Mouse (Mus musculus) brown adipose tissue, adult 24 weeks (tissue): Measurements from ENCODE around the gene P2ry2. TPM values are rescaled to one million over a fixed set of nuclear protein-coding genes. Genes with fewer than 3 reads are reported as not detected.

ENCODE experiments used
- H3K27ac ChIP-seq: fragments of 200-500 bp; replicated peaks from 2 replicates; pipeline ENCODE4 v1.5.1; 2012; ENCODE audit warnings: low read depth, mild to moderate bottlenecking, low read length
- H3K4me1 ChIP-seq: fragments of 200-500 bp; 2 replicates; pipeline ENCODE4 v1.6.1; 2012; ENCODE audit warnings: low read length, mixed read lengths; ENCODE audit not compliant: control insufficient read depth, insufficient read depth, insufficient read length
- H3K4me3 ChIP-seq: fragments of 200-500 bp; 2 replicates; pipeline ENCODE4 v1.5.1; 2012; ENCODE audit warnings: low read depth, mild to moderate bottlenecking, low read length, moderate library complexity; ENCODE audit not compliant: insufficient read depth
- polyA plus RNA-seq: library from polyadenylated mRNA; stranded (reverse); fragments of >200 nt; gene quantifications from 2 replicates; pipeline ENCODE4 v1.2.4, GENCODE M21; 2012; ENCODE audit not compliant: missing spikeins, insufficient read depth, insufficient read length

The P2ry2 gene
- polyA plus RNA-seq, result 7.1 and 8.0 TPM in 2 replicates

DNA sequence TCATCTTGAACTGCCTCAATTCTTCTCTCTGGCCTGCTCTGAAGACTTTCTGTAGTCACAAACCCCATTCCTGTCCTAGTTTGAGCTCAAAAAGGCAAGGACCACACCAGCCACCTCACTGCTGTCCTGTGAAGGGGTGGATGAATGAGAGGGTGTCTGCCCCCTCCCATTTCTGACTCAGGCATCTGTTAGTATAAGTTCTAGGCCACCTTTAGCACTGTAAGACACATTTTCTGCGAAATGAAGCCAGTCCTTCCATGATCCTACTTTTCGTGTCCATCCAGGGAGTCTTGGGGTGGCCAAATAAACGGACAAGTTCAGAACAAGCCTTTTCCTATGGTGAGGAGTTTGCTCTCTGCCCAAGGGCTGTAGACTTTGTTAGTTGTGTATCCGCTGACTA lies at the start of gene P2ry2:
P2ry2 (minus strand) TSS at position 326 of the 400 bp plus-strand sequence.
- peak within 1 kb of the TSS; percentile 81 for H3K27ac ChIP-seq
- H3K4me1 ChIP-seq, result peaks cover 4% of the 10 kb centered on the region; the same call in 1 of the 2 replicates
- peak within 1 kb of the TSS; percentile 81 for H3K4me3 ChIP-seq

DNA sequence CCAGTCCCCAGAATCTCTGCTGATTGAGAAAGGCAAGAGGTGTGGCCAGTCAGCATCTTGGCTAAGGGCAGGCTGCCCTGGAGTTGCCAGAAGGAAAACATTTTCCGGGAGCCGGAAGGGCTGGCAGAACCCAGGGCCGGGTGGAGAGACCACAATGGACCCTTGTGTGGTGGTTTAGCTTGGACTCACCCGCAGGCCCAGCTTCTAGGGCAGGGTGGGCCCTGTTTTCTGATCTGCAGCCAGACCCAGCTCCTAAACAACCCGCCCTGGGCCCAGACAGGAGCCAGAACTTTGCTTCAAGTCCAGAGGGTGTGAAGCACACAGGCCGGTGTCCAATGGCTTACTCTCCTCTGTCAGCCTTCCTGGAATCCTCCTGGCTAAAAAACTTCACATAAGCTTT lies 49.6 kb upstream of the P2ry2 start:
- Histone ChIP-seq H3K27ac (no peak overlapping the region), H3K4me1 (0 out of 2 replicates have a peak, but pooled peaks cover 2% of the 10 kb centered on the region), H3K4me3 (no peak overlapping the region)

- Histone ChIP-seq H3K4me3 (peak overlapping the region; percentile 29; the same call in 1 of the 2 replicates), H3K4me1 (no peaks in the 10 kb centered on the region), H3K27ac (no peak overlapping the region)
Measured at GRCm38 (mm10) chr7:101061381-101061780, 48.7 kb upstream of the P2ry2 start.

GRCm38 (mm10) chr7:101060476-101060875 lies 47.8 kb upstream of the P2ry2 start:
- H3K4me1 ChIP-seq, result no peaks in the 10 kb centered on the region
- H3K4me3 ChIP-seq, result no peak overlapping the region
- no peak overlapping the region for H3K27ac ChIP-seq

- H3K4me1 ChIP-seq, result no peaks in the 10 kb centered on the region
- H3K27ac ChIP-seq, result no peak overlapping the region
- no peak overlapping the region for H3K4me3 ChIP-seq
Measured at GRCm38 (mm10) chr7:101059188-101059587, 46.5 kb upstream of the P2ry2 start.

- H3K4me3 ChIP-seq, result no peak overlapping the region
- H3K27ac ChIP-seq, result no peak overlapping the region
- no peaks in the 10 kb centered on the region for H3K4me1 ChIP-seq
Measured at GRCm38 (mm10) chr7:101057309-101057708, 44.6 kb upstream of the P2ry2 start.

- H3K4me1 ChIP-seq, result no peaks in the 10 kb centered on the region; the same call in none of the 2 replicates
- no peak overlapping the region for H3K4me3 ChIP-seq
- no peak overlapping the region for H3K27ac ChIP-seq
Measured at GRCm38 (mm10) chr7:101053136-101053535, 40.5 kb upstream of the P2ry2 start.

DNA sequence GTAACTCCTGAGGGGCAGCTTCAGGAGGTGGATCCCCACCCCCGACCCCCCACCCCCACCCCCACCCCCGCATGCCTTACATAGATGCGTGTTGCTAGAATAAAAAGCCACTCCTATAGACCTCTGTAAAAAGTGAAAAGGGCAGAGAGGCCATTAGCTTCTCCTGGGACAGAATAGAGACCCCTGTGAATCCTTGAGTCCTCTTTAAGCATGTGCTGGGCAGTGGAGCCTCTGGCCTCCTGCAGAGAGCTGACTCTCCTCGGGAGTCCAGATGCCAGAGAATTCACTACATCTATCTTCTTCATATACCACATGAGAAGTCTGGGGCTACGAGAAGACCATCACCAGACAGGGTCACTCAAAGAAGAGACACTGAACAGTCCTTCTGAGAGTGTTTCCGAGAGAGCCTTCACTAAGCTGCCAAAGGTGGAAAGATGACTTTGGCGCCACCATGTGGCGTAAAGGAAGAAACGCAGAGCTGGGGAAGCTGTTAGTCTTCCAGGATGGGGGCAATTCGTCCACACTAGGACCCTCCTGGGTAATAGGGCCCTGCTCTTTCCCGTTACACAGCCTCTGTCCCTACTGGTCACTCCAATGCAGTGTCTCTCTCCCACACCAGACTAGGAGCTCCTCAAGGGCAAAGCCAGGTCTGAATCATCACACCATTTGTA lies 39.0 kb upstream of the P2ry2 start:
- Histone ChIP-seq H3K4me1 (no peaks in the 10 kb centered on the region; the same call in none of the 2 replicates), H3K4me3 (no peak overlapping the region), H3K27ac (no peak overlapping the region)

DNA sequence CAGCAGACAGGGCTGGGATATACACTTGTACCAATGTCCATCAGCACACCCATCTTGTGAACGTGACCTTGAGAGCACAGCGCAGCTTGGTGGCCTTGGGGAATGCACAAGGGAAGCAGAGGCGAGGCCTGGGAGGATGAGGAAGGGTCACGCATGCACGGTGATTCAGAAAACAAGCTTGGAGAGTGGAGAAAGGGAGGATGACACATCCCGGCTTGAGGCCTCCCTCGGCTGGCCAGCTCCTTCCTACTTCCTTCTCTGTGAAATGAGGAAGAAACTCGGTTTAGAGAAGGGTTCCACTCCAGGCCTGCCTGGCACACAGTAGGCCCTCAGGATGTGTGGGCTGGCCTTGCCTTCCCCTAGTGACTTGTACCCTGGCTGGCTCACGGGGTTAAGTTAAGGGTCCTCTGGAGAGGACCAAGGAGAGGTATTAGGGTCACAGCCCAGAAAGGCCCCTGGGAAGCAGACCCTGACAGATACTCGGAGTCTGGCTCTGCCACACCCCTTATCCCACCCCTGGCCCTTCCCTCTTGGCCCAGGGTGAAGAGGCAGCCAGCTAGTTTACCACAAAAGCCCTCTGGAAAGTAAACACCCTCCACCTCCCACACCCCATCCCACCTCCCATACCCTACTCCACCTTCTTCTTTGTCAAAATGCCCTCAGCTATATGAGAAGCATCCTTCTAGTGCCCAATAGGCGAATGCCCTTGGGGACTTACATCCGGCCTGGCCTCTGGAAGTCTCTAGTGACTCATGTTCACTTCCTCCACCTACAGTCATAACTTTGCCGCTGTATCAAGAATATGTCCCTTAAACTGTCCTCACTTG lies 38.3 kb upstream of the P2ry2 start:
- no peak overlapping the region for H3K4me3 ChIP-seq
- H3K27ac ChIP-seq, result peak overlapping the region; percentile 65
- no peaks in the 10 kb centered on the region; the same call in none of the 2 replicates for H3K4me1 ChIP-seq

DNA sequence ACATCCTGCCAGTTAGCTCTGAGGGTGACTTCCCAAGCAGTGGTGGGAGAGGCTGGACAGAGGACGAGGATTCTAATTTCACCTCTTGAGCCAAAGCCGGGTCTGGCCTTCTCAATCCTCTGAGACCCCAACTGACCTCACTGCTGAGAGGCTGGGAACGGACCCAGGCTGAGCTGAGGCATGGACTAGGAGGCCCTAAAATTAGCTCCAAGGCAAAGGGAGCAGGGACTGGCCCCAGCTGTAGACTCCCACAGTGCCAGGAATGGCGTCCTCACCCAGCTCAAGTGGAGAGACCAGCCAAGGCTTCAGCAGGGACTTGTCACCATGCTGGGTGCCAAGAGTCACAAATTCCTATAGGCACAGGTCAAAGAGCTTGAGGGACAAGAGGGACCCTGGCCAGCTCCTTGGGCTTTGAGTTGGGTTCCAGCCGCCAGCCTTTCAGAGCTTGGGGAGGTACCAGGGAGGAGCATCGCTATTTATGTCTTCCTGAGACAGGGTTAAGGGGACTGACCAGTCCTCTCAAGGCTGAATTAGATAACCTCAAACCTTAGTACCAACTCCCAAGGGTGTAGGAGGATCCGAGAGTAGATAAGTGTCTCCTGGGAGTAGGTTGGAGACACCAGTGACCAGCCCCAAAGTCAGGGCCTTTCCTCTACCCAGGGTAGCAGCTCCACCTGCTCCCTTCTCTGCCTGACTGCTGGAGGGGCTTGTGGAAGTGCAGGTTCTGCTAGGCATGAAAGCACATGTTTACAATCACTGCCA lies 36.8 kb upstream of the P2ry2 start:
- Histone ChIP-seq H3K27ac (peak overlapping the region; percentile 19; the same call in 1 of the 2 replicates), H3K4me3 (no peak overlapping the region), H3K4me1 (no peaks in the 10 kb centered on the region; the same call in none of the 2 replicates)

DNA sequence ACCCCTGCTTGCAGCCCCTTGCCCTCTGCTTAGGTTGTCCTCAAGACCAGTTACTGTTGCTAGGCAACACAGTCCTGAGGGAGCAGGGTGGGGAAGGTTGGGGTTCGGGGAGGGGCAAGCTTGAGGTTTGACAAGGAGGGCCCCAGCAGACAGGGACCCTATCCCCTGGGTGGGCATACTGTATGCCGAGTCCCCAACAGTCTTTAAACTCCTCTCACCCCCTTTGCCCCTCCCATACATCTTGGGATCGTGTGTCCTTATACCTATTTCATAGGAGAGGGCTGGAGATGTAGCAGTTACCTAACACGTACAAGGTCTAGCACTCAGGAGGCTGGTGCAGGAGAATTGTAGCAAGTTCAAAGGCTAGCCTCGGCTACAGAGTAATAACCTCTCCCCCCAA lies 35.6 kb upstream of the P2ry2 start:
- Histone ChIP-seq H3K4me3 (no peak overlapping the region), H3K4me1 (no peaks in the 10 kb centered on the region; the same call in none of the 2 replicates), H3K27ac (no peak overlapping the region)

DNA sequence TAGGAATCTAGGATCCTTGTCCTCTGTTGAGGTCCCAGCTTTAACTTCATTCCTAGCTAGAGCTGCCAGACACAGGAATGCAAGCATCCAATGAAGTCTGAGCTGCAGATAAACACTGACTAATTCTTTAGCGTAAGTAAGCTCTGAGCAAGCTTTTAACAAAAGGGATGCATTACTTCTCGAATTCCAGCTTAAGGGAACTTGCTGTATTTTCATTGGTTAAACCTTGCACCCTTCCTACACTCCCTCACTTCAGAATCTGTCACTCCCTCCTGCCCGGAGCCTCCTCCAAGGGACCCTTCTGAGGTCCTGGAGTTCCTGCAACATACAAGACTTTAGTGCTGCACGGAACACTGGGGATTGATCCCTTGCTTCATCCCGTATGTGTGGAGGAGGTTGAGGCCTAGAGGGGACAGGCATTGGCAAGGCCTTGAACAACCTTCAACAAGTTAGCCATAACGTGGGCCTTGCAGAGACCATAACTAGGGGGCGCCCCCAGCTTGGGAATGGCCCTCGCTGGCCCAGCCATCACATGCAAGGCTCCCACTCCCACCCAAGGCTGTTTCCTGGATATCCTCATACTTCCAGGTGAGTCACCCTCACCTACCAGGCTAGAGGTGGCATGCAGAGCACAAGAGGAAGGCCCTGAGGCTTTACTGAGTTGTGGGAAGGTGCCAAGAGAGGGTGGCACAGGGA lies 31.3 kb upstream of the P2ry2 start:
- H3K4me1 ChIP-seq, result no peaks in the 10 kb centered on the region; the same call in 1 of the 2 replicates
- H3K27ac ChIP-seq, result no peak overlapping the region
- no peak overlapping the region for H3K4me3 ChIP-seq

DNA sequence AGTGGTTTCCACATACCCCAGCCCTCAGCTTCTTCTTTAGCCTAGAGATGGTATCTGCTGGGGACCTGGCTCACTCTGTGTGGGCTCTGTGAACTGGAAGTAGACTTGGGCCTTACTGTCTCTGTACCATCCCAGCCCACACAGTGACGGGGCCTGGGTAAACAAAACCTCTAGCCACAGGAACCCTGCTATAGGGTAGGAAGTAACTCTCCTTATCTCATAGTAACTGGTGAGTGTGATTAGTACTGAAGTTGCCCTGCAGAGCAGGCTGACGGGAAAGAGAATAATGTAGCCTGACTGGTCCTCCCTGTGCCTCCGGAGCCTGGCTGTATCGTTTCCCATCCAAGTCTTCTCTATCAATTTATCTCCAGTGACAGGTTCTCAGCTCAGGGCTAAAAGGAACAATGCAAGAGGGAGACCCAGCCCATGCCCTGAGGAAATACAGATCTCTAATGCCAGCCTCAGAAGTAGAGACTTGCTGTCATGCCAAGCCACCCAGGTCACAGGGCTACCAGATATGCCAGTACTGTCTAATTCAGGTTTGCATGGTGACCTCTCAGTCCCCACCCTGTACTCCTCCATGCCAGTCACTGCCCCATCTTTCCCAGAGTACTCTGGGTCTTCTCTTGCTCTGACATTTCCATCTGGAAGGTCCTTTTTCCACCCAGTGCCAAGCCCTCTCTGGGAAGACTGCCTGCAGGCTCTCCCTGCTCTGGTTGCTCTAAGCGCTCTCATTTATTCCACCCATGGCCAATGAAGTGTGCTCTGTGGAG lies 29.5 kb upstream of the P2ry2 start:
- no peaks in the 10 kb centered on the region; the same call in 1 of the 2 replicates for H3K4me1 ChIP-seq
- H3K4me3 ChIP-seq, result no peak overlapping the region
- no peak overlapping the region for H3K27ac ChIP-seq

GRCm38 (mm10) chr7:101041544-101041943 lies 28.9 kb upstream of the P2ry2 start:
- Histone ChIP-seq H3K4me3 (no peak overlapping the region), H3K4me1 (no peaks in the 10 kb centered on the region; the same call in 1 of the 2 replicates), H3K27ac (no peak overlapping the region)
